In the genomic region with DNA sequence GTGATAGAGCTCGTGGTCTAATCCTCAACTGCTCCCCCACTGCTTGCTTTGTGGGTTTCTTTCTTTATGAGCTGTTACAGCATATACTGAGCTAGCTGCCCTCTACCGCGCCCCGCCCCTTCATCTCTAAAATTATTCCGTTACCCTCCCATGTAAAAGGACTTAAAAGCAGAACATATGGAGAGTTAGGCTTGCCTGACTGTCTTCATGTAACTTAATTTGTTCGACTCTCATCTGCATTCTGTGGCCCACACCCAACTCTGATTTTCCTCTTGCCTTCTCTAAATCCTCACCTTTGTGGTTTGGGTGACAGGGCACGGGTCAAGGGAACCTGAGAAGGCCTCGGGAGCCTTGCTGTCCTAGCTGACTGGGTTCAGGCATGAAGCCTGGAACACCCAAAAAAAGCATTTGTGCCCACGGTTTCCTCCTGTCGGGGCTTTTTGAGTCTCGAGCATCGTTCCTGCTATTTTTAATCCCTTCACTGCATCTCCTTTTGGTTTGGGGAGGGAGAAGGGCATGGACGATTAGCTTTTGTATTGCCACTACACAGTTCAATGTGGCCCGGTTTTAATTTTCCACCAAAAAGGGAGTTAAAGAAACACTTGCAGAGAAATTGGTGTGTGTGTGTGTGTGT, we compare ENCODE assay signal across 9 mouse cellular contexts. TPM values are rescaled to one million over a fixed set of nuclear protein-coding genes. Genes with fewer than 3 reads are reported as not detected.
DNase-seq lines count a peak whose midpoint lies in the region; ATAC-seq and TF ChIP-seq lines count a peak whose summit lies in the region.
"Had no signal": no experiment of that assay in that cellular context is flagged by ENCODE, and none has a peak within 500 bp of the region (broad histone marks: within the 10 kb centered on the region; RNA-seq: fewer than 3 reads in every experiment).

No protein-coding gene starts in this region.

- H3K9ac ChIP-seq in intestine, embryonic 14.5 days (ENCODE audit: low read length): no peak overlapping the region
- H3K9ac ChIP-seq in intestine, embryonic 16.5 days (ENCODE audit: low read depth, low read length): no peak overlapping the region
- peak overlapping the region; percentile 32; the same call in 1 of the 2 replicates for H3K9ac ChIP-seq in forebrain, embryonic 16.5 days (replicated peaks; ENCODE audit: low read depth, low read length)
- no peak overlapping the region for H3K9ac ChIP-seq in lung, embryonic 15.5 days

- no peak overlapping the region for H3K4me3 ChIP-seq in intestine, embryonic 14.5 days (ENCODE audit: low read depth, low read length)
- H3K4me3 ChIP-seq in intestine, embryonic 16.5 days (ENCODE audit: low read length): no peak overlapping the region
- H3K4me3 ChIP-seq in bone marrow, adult 2 months (replicated peaks; ENCODE audit: control insufficient read depth, low read depth, low read length): no peak overlapping the region
- H3K4me3 ChIP-seq in forebrain, embryonic 16.5 days (replicated peaks; ENCODE audit: low read length): peak overlapping the region; percentile 79
- no peak overlapping the region for H3K4me3 ChIP-seq in lung, embryonic 15.5 days
- H3K4me3 ChIP-seq in spleen, adult 2 months (ENCODE audit: extremely low read depth, insufficient read depth, insufficient read length): 0 out of 2 replicates have a peak overlapping the region, but pooled peaks have one; percentile 78
- H3K4me3 ChIP-seq: myocyte had no signal

- H3K36me3 ChIP-seq in intestine, embryonic 14.5 days (ENCODE audit: control insufficient read depth, insufficient read depth, low read length): no peaks in the 10 kb centered on the region
- H3K36me3 ChIP-seq in intestine, embryonic 16.5 days (ENCODE audit: control insufficient read depth, insufficient read depth, low read length): no peaks in the 10 kb centered on the region
- no peaks in the 10 kb centered on the region for H3K36me3 ChIP-seq in forebrain, embryonic 16.5 days (ENCODE audit: control insufficient read depth, insufficient read depth)
- no peaks in the 10 kb centered on the region for H3K36me3 ChIP-seq in lung, embryonic 15.5 days
- H3K36me3 ChIP-seq in spleen, adult 2 months (ENCODE audit: control insufficient read depth, insufficient read depth, low read length): no peaks in the 10 kb centered on the region

- no peaks in the 10 kb centered on the region for H3K4me1 ChIP-seq in intestine, embryonic 14.5 days (replicated peaks; ENCODE audit: control insufficient read depth, insufficient read depth, low read length)
- peaks cover 5% of the 10 kb centered on the region for H3K4me1 ChIP-seq in intestine, embryonic 16.5 days (ENCODE audit: control insufficient read depth, insufficient read depth, low read length)
- H3K4me1 ChIP-seq in bone marrow, adult 2 months (ENCODE audit: control insufficient read depth, insufficient read depth, low read length): peaks cover 5% of the 10 kb centered on the region; the same call in 1 of the 2 replicates
- H3K4me1 ChIP-seq in forebrain, embryonic 16.5 days (replicated peaks; ENCODE audit: control insufficient read depth, insufficient read depth, low read length): peaks cover 12% of the 10 kb centered on the region
- peaks cover 9% of the 10 kb centered on the region for H3K4me1 ChIP-seq in lung, embryonic 15.5 days
- H3K4me1 ChIP-seq in spleen, adult 2 months (ENCODE audit: control insufficient read depth, insufficient read depth, insufficient read length): peaks cover 9% of the 10 kb centered on the region; the same call in 1 of the 2 replicates

- no peak for TF ChIP-seq CTCF in bone marrow, adult 2 months (IDR thresholded peaks at IDR 0.05; ENCODE audit: control insufficient read depth, insufficient read depth, low read length)
- TF ChIP-seq CTCF in spleen, adult 2 months (IDR thresholded peaks at IDR 0.05; ENCODE audit: extremely low read depth, insufficient read depth, insufficient read length, insufficient replicate concordance): no peak

- no peak overlapping the region for H3K4me2 ChIP-seq in intestine, embryonic 14.5 days (ENCODE audit: low read length)
- H3K4me2 ChIP-seq in intestine, embryonic 16.5 days (ENCODE audit: low read depth, low read length): no peak overlapping the region
- H3K4me2 ChIP-seq in forebrain, embryonic 16.5 days (ENCODE audit: low read length): peak overlapping the region; percentile 71
- peak overlapping the region; percentile 80; the same call in 1 of the 2 replicates for H3K4me2 ChIP-seq in lung, embryonic 15.5 days

- ATAC-seq in intestine, embryonic 14.5 days (replicated peaks; ENCODE audit: low FRiP score, low TSS enrichment, low read depth): no peak
- no peak for ATAC-seq in intestine, embryonic 16.5 days
- ATAC-seq in forebrain, embryonic 16.5 days: no peak
- ATAC-seq in lung, embryonic 15.5 days (ENCODE audit: borderline replicate concordance, extremely low read depth, low FRiP score, low TSS enrichment): no peak

- no peak for TF ChIP-seq POLR2A in bone marrow, adult 2 months (IDR thresholded peaks at IDR 0.05; ENCODE audit: borderline replicate concordance, control insufficient read depth, low read depth, low read length)
- TF ChIP-seq POLR2A in spleen, adult 2 months (IDR thresholded peaks at IDR 0.05; ENCODE audit: low read depth, low read length): no peak

- no peaks in the 10 kb centered on the region for H3K27me3 ChIP-seq in intestine, embryonic 14.5 days (replicated peaks; ENCODE audit: control insufficient read depth, insufficient read depth, low read length)
- H3K27me3 ChIP-seq in intestine, embryonic 16.5 days (replicated peaks; ENCODE audit: control insufficient read depth, insufficient read depth, low read length): no peaks in the 10 kb centered on the region
- no peaks in the 10 kb centered on the region for H3K27me3 ChIP-seq in forebrain, embryonic 16.5 days (replicated peaks; ENCODE audit: control insufficient read depth, insufficient read depth, low read length)
- no peaks in the 10 kb centered on the region for H3K27me3 ChIP-seq in lung, embryonic 15.5 days
- H3K27me3 ChIP-seq in spleen, adult 2 months (ENCODE audit: control insufficient read depth, insufficient read depth, low read length): no peaks in the 10 kb centered on the region

- no peaks in the 10 kb centered on the region for H3K9me3 ChIP-seq in intestine, embryonic 14.5 days (ENCODE audit: control insufficient read depth, low read length)
- no peaks in the 10 kb centered on the region for H3K9me3 ChIP-seq in intestine, embryonic 16.5 days (ENCODE audit: control insufficient read depth, low read length)
- H3K9me3 ChIP-seq in forebrain, embryonic 16.5 days (ENCODE audit: control insufficient read depth, low read length): no peaks in the 10 kb centered on the region
- H3K9me3 ChIP-seq in lung, embryonic 15.5 days: no peaks in the 10 kb centered on the region

- H3K27ac ChIP-seq in intestine, embryonic 14.5 days (ENCODE audit: low read depth): no peak overlapping the region
- no peak overlapping the region for H3K27ac ChIP-seq in intestine, embryonic 16.5 days (ENCODE audit: low read length)
- H3K27ac ChIP-seq in bone marrow, adult 2 months (ENCODE audit: control insufficient read depth, insufficient read depth, low read depth, low read length, poor library complexity): peak overlapping the region; percentile 40
- H3K27ac ChIP-seq in forebrain, embryonic 16.5 days (ENCODE audit: low read length): peak overlapping the region; percentile 24; the same call in 1 of the 2 replicates
- H3K27ac ChIP-seq in lung, embryonic 15.5 days: no peak overlapping the region
- H3K27ac ChIP-seq in spleen, adult 2 months (ENCODE audit: insufficient read depth, low read length): peak overlapping the region; percentile 61

- 60% methylated on average over 14 of the region's 14 CpGs for WGBS in intestine, embryonic 14.5 days
- WGBS in intestine, embryonic 16.5 days: 66% methylated on average over 14 of the region's 14 CpGs
- 4% methylated on average over 14 of the region's 14 CpGs for WGBS in bone marrow, adult 2 months
- 32% methylated on average over 14 of the region's 14 CpGs for WGBS in forebrain, embryonic 16.5 days
- WGBS in lung, embryonic 15.5 days: 46% methylated on average over 14 of the region's 14 CpGs
- 14% methylated on average over 14 of the region's 14 CpGs for WGBS in spleen, adult 2 months

- DNase-seq in intestine, embryonic 14.5 days (ENCODE audit: low spot score): peak; percentile 56
- peak in 1 of 2 experiments; percentile 41 for DNase-seq in spleen, adult 2 months (ENCODE audit: low read depth in 1 of 2, low spot score in 2 of 2)
- DNase-seq in gastrocnemius, adult 8-10 months (ENCODE audit: low spot score in 2 of 2): no peak
- DNase-seq in testis, postnatal 10 days (ENCODE audit: low spot score): no peak

RNA-seq across cellular contexts. Expression of a gene that starts 1.4 kb away (rescaled TPM):
- 4.7 and 5.4 TPM in 2 replicates for polyA plus RNA-seq in intestine, embryonic 14.5 days (2014; fragmentation: Nextera tagmentation; extraction: Ambion mirVana)
- polyA plus RNA-seq in intestine, embryonic 16.5 days (2015; fragmentation: Nextera tagmentation; extraction: Ambion mirVana): 3.6 and 4.2 TPM in 2 replicates
- 0.68 and 3.5 TPM in 2 replicates for polyA plus RNA-seq in bone marrow, adult 2 months (2011; ENCODE audit: insufficient read depth, insufficient read length, low replicate concordance, missing spikeins)
- polyA plus RNA-seq in forebrain, embryonic 16.5 days (2015; fragmentation: Nextera tagmentation; extraction: Ambion mirVana): 9.3 and 10.2 TPM in 2 replicates
- polyA plus RNA-seq in lung, embryonic 15.5 days (2015; fragmentation: Nextera tagmentation; extraction: Ambion mirVana): 5.9 and 7.3 TPM in 2 replicates
- polyA plus RNA-seq in spleen, adult 2 months (2012; rRNA removed): 2.6 and 3.8 TPM in 2 replicates
- total RNA-seq in gastrocnemius, adult 8-10 months (2022): 1 to 10 TPM; 1.0 to 3.2 (median 1.7) TPM
- polyA plus RNA-seq: myocyte had no signal

Comparison
In these comparisons a context has a peak if more than half of its experiments do, and no peak if none do; other contexts are left out.
1. H3K27ac ChIP-seq: peak in bone marrow, adult 2 months (single experiment), forebrain, embryonic 16.5 days (single experiment) and spleen, adult 2 months (single experiment); none in intestine, embryonic 14.5 days (single experiment), intestine, embryonic 16.5 days (single experiment) and lung, embryonic 15.5 days (single experiment).
2. H3K4me2 ChIP-seq: peak in forebrain, embryonic 16.5 days (single experiment) and lung, embryonic 15.5 days (single experiment); none in intestine, embryonic 14.5 days (single experiment) and intestine, embryonic 16.5 days (single experiment).
3. H3K4me3 ChIP-seq: peak in forebrain, embryonic 16.5 days (single experiment) and spleen, adult 2 months (single experiment); none in intestine, embryonic 14.5 days (single experiment), intestine, embryonic 16.5 days (single experiment), bone marrow, adult 2 months (single experiment) and lung, embryonic 15.5 days (single experiment).